Mouse (Mus musculus) liver, postnatal 0 days (tissue): ENCODE measurements at regions not wholly inside any gene's neighbourhood (a gene's known extent, or its start where the extent isn't known, plus 50 kb on each side); places are given as distances from the start of the nearest gene placed in this dataset.

Experiments used
- CTCF ChIP-seq: sonication (generic); IDR thresholded peaks from 2 replicates; pipeline ENCODE4 v1.5.1; 2016; ENCODE audit warnings: antibody characterized with exemption, low read depth
- EP300 ChIP-seq: IDR thresholded peaks from 2 replicates; pipeline ENCODE4 v1.6.1; 2016; ENCODE audit warnings: antibody characterized with exemption, low read depth, mild to moderate bottlenecking

GRCm38 (mm10) chr13:103623319-103623718 lies 151.1 kb downstream of the Srek1 start:
- no peak for TF ChIP-seq CTCF
- no peak for TF ChIP-seq EP300
